Mouse (Mus musculus) hindbrain, embryonic 15.5 days (tissue): ENCODE measurements around the gene Amot. TPM values are rescaled to one million over a fixed set of nuclear protein-coding genes. Genes with fewer than 3 reads are reported as not detected.

Experiments
- ATAC-seq: fragments of 200-750 bp; cut with Nextera tagmentation; 2 replicates; pipeline ENCODE4 v1.8.0; 2017; ENCODE audit warnings: low read depth, moderate number of reproducible peaks, moderate TSS enrichment; ENCODE audit not compliant: low FRiP score
- H3K27ac ChIP-seq: fragments of 300-500 bp; sonication (generic); replicated peaks from 2 replicates; pipeline ENCODE4 v1.5.1; 2015; ENCODE audit warnings: mild to moderate bottlenecking, inconsistent platforms
- H3K27me3 ChIP-seq: fragments of 300-500 bp; sonication (generic); 2 replicates; pipeline ENCODE4 v1.6.1; 2015; ENCODE audit warnings: control low read depth, inconsistent platforms
- H3K36me3 ChIP-seq: fragments of 300-500 bp; sonication (generic); 2 replicates; pipeline ENCODE4 v1.6.1; 2015; ENCODE audit warnings: control low read depth, inconsistent platforms
- H3K4me1 ChIP-seq: fragments of 300-500 bp; sonication (generic); replicated peaks from 2 replicates; pipeline ENCODE4 v1.6.1; 2015; ENCODE audit warnings: control low read depth, inconsistent platforms
- H3K4me2 ChIP-seq: fragments of 300-500 bp; sonication (generic); 2 replicates; pipeline ENCODE4 v1.6.1; 2015; ENCODE audit warnings: moderate library complexity, mild to moderate bottlenecking, inconsistent platforms
- H3K4me3 ChIP-seq: fragments of 300-500 bp; sonication (generic); 2 replicates; pipeline ENCODE4 v1.5.1; 2015; ENCODE audit warnings: mild to moderate bottlenecking, inconsistent platforms
- H3K9ac ChIP-seq: fragments of 300-500 bp; sonication (generic); 2 replicates; pipeline ENCODE4 v1.6.1; 2015; ENCODE audit warnings: inconsistent platforms
- H3K9me3 ChIP-seq: fragments of 300-500 bp; sonication (generic); 2 replicates; pipeline ENCODE4 v1.6.1; 2016; ENCODE audit warnings: control low read depth, inconsistent platforms
- WGBS: fragments of 180-500 bp; shearing (Covaris S2); methylation state at CpG from one replicate; pipeline ENCODE4 v1.1.7; 2015; 5-methylcytosine and 5-hydroxymethylcytosine counted together
- polyA plus RNA-seq: library from polyadenylated mRNA; unstranded; fragments of >200 nt; fragmentation: Nextera tagmentation; extraction: Ambion mirVana; gene quantifications from 2 replicates; pipeline ENCODE4 v1.2.1, GENCODE M21; 2015

The Amot gene
- 10.7 and 11.3 TPM in 2 replicates for polyA plus RNA-seq

GRCm38 (mm10) chrX:145504717-145505415 is at the start of gene Amot:
Gene Amot, minus strand, starts transcription at chrX:145505181.
- peak within 1 kb of the TSS; percentile 51; the same call in 1 of the 2 replicates for H3K27ac ChIP-seq

GRCm38 (mm10) chrX:145545060-145545459 is 40.1 kb upstream of the Amot start:
- H3K4me1 ChIP-seq = no peaks in the 10 kb centered on the region
- no peak overlapping the region for H3K4me2 ChIP-seq
- WGBS = 83% methylated on average over 3 of the region's 3 CpGs
- H3K36me3 ChIP-seq = no peaks in the 10 kb centered on the region
- no peaks in the 10 kb centered on the region for H3K27me3 ChIP-seq
- no peaks in the 10 kb centered on the region for H3K9me3 ChIP-seq
- no peak for ATAC-seq
- no peak overlapping the region for H3K9ac ChIP-seq
- H3K4me3 ChIP-seq = no peak overlapping the region
- no peak overlapping the region for H3K27ac ChIP-seq

More at GRCm38 (mm10) chrX:145504717-145505415, at the start of gene Amot:
- WGBS = 21% methylated on average over 34 of the region's 34 CpGs
- H3K4me2 ChIP-seq = peak within 1 kb of the TSS; percentile 74
- no peaks in the 10 kb centered on the region for H3K4me1 ChIP-seq
- peak within 1 kb of the TSS; percentile 30 for H3K9ac ChIP-seq
- H3K4me3 ChIP-seq = peak within 1 kb of the TSS; percentile 57
- no peaks in the 10 kb centered on the region for H3K27me3 ChIP-seq
- no peaks in the 10 kb centered on the region for H3K9me3 ChIP-seq
- no peaks in the 10 kb centered on the region for H3K36me3 ChIP-seq
- peak; percentile 94 for ATAC-seq

- H3K9me3 ChIP-seq = no peaks in the 10 kb centered on the region
- WGBS = 62% methylated on average over 4 of the region's 4 CpGs
- no peak for ATAC-seq
These were observed 38.9 kb upstream of the Amot start for GRCm38 (mm10) chrX:145543602-145544490.

GRCm38 (mm10) chrX:145541050-145541449 is 36.1 kb upstream of the Amot start:
- ATAC-seq = no peak
- H3K9me3 ChIP-seq = no peaks in the 10 kb centered on the region
- H3K27me3 ChIP-seq = no peaks in the 10 kb centered on the region
- no peak overlapping the region for H3K9ac ChIP-seq
- no peak overlapping the region for H3K4me3 ChIP-seq
- no peak overlapping the region for H3K27ac ChIP-seq
- no peaks in the 10 kb centered on the region for H3K4me1 ChIP-seq
- WGBS = 67% methylated on average over 1 of the region's 1 CpGs
- no peaks in the 10 kb centered on the region for H3K36me3 ChIP-seq
- no peak overlapping the region for H3K4me2 ChIP-seq

More at GRCm38 (mm10) chrX:145543602-145544490, 38.9 kb upstream of the Amot start:
- Histone ChIP-seq H3K27ac (no peak overlapping the region), H3K36me3 (no peaks in the 10 kb centered on the region), H3K9ac (no peak overlapping the region), H3K27me3 (no peaks in the 10 kb centered on the region), H3K4me3 (no peak overlapping the region), H3K4me1 (no peaks in the 10 kb centered on the region), H3K4me2 (no peak overlapping the region)

GRCm38 (mm10) chrX:145540321-145540720 is 35.3 kb upstream of the Amot start:
- WGBS = 85% methylated on average over 1 of the region's 1 CpGs
- Histone ChIP-seq H3K27ac (no peak overlapping the region), H3K4me2 (no peak overlapping the region), H3K9me3 (no peaks in the 10 kb centered on the region), H3K4me3 (no peak overlapping the region), H3K4me1 (no peaks in the 10 kb centered on the region), H3K36me3 (no peaks in the 10 kb centered on the region), H3K27me3 (no peaks in the 10 kb centered on the region), H3K9ac (no peak overlapping the region)
- no peak for ATAC-seq

- whole genome bisulfite sequencing = 72% methylated on average over 1 of the region's 1 CpGs
- Histone ChIP-seq H3K9me3 (no peaks in the 10 kb centered on the region), H3K36me3 (no peaks in the 10 kb centered on the region), H3K4me3 (no peak overlapping the region), H3K27me3 (no peaks in the 10 kb centered on the region), H3K4me2 (no peak overlapping the region), H3K9ac (no peak overlapping the region), H3K4me1 (no peaks in the 10 kb centered on the region), H3K27ac (no peak overlapping the region)
- ATAC-seq = no peak
These were observed 24.6 kb upstream of the Amot start for GRCm38 (mm10) chrX:145529602-145530001.

- H3K27ac ChIP-seq = no peak overlapping the region
- no peaks in the 10 kb centered on the region for H3K27me3 ChIP-seq
- no peaks in the 10 kb centered on the region for H3K36me3 ChIP-seq
- no peak for ATAC-seq
- H3K4me1 ChIP-seq = no peaks in the 10 kb centered on the region
- H3K4me3 ChIP-seq = no peak overlapping the region
- no peak overlapping the region for H3K9ac ChIP-seq
- H3K9me3 ChIP-seq = no peaks in the 10 kb centered on the region
- 70% methylated on average over 10 of the region's 10 CpGs for WGBS
- no peak overlapping the region for H3K4me2 ChIP-seq
These were observed 11.5 kb upstream of the Amot start for GRCm38 (mm10) chrX:145516322-145517066.

- Histone ChIP-seq H3K27me3 (no peaks in the 10 kb centered on the region), H3K36me3 (no peaks in the 10 kb centered on the region), H3K9me3 (no peaks in the 10 kb centered on the region), H3K4me3 (no peak overlapping the region), H3K9ac (no peak overlapping the region), H3K27ac (no peak overlapping the region), H3K4me2 (no peak overlapping the region), H3K4me1 (no peaks in the 10 kb centered on the region)
- 70% methylated on average over 9 of the region's 9 CpGs for WGBS
- ATAC-seq = no peak
These were observed 10.6 kb upstream of the Amot start for GRCm38 (mm10) chrX:145515498-145516158.

GRCm38 (mm10) chrX:145510675-145511074 is 5.7 kb upstream of the Amot start:
- 76% methylated on average over 3 of the region's 3 CpGs for WGBS
- no peak overlapping the region for H3K4me2 ChIP-seq
- H3K9ac ChIP-seq = no peak overlapping the region
- ATAC-seq = no peak
- H3K27me3 ChIP-seq = no peaks in the 10 kb centered on the region
- H3K36me3 ChIP-seq = no peaks in the 10 kb centered on the region
- H3K4me1 ChIP-seq = no peaks in the 10 kb centered on the region
- H3K27ac ChIP-seq = no peak overlapping the region
- no peaks in the 10 kb centered on the region for H3K9me3 ChIP-seq
- H3K4me3 ChIP-seq = no peak overlapping the region

- H3K36me3 ChIP-seq = no peaks in the 10 kb centered on the region
- no peaks in the 10 kb centered on the region for H3K27me3 ChIP-seq
- no peaks in the 10 kb centered on the region for H3K4me1 ChIP-seq
- peak overlapping the region; percentile 30 for H3K9ac ChIP-seq
- H3K9me3 ChIP-seq = no peaks in the 10 kb centered on the region
- H3K4me2 ChIP-seq = peak overlapping the region; percentile 74
- peak; percentile 95 for ATAC-seq
- WGBS = 18% methylated on average over 14 of the region's 14 CpGs
- peak overlapping the region; percentile 57 for H3K4me3 ChIP-seq
- H3K27ac ChIP-seq = peak overlapping the region; percentile 51; the same call in 1 of the 2 replicates
These were observed 648 bp upstream of the Amot start for GRCm38 (mm10) chrX:145505457-145506201.
